Mouse (Mus musculus): ENCODE results near the gene Olfr323.

Gene Olfr323

GRCm38 (mm10) chr11:58602800-58603560 is 27.3 kb downstream of the Olfr323 start:
- no peak for DNase-seq

- DNase-seq, result no peak
Observed at GRCm38 (mm10) chr11:58602062-58602461, 28.2 kb downstream of the Olfr323 start.

GRCm38 (mm10) chr11:58597837-58598236 is 32.5 kb downstream of the Olfr323 start:
- DNase-seq, result no peak

- DNase-seq, result no peak
Observed at GRCm38 (mm10) chr11:58594814-58595213, 35.5 kb downstream of the Olfr323 start, which contains the start of gene Olfr324. Olfr324 (plus strand) TSS chr11:58595114.

- no peak for DNase-seq
Observed at GRCm38 (mm10) chr11:58588620-58589250, 41.6 kb downstream of the Olfr323 start.

- peak; percentile 9 for DNase-seq
Observed at GRCm38 (mm10) chr11:58587898-58588348, 42.4 kb downstream of the Olfr323 start.

GRCm38 (mm10) chr11:58578636-58579035 is 51.7 kb downstream of the Olfr323 start:
- no peak for DNase-seq

- no peak for DNase-seq
Observed at GRCm38 (mm10) chr11:58577430-58577829, 52.9 kb downstream of the Olfr323 start, which contains the start of gene Olfr325. Olfr325 (plus strand) TSS chr11:58577730.

Measured in cerebellum, adult 11 months (tissue).